Mouse (Mus musculus): Measurements from ENCODE around the gene Tomm20l. TPM values are rescaled to one million over a fixed set of nuclear protein-coding genes. Genes with fewer than 3 reads are reported as not detected.

Tomm20l gene
- total RNA-seq (2012; rRNA removed) (not detected in 2 replicates), polyA plus RNA-seq (2012; ENCODE audit: insufficient read depth in 1 of 2, insufficient read length in 2 of 2, low read depth in 1 of 2, low replicate concordance in 2 of 2, missing spikeins in 1 of 2) (under 1 TPM in 1 of 2 experiments, not detected in 1; 0.29 TPM)

DNA sequence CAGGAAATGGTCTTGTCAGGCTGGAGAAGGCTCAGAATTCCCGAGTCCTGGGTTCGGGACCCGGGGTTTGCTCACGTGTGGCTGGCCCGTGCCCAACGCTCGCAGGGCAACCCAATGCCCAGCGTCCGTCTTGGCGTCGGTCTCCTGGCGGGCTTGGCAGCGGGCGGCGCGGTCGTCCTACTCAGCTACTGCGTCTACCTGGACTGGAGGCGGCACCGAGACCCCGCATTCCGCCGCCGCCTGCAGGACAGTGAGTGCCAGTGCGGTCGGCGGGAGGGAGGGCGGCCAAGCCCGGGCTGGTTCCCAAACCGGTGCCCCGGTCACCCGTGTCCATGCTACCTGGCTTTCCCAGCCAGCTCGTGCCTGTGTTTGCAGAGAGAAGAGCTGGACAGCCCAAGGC is at the start of gene Tomm20l:
TSS of gene Tomm20l (plus strand) at position 98 of the 400 bp plus-strand sequence.
- Histone ChIP-seq H3K9me3 (replicated peaks; ENCODE audit: insufficient read depth, low read length) (no peaks in the 10 kb centered on the region), H3K79me2 (ENCODE audit: control insufficient read depth, insufficient read depth, low read length, poor library complexity) (no peaks in the 10 kb centered on the region), H3K27ac (ENCODE audit: control insufficient read depth, low read depth, low read length) (no peak within 1 kb of the TSS), H3K36me3 (ENCODE audit: control insufficient read depth in 1 of 2, insufficient read depth in 2 of 2, low read length in 2 of 2) (peaks cover 0 to 6% of the 10 kb centered on the region in 2 experiments; a peak in 2 of 4 replicates), H3K4me3 (ENCODE audit: control insufficient read depth in 1 of 2, insufficient read depth in 1 of 2, low read depth in 2 of 2, low read length in 2 of 2) (no peak within 1 kb of the TSS), H3K27me3 (ENCODE audit: control insufficient read depth in 1 of 2, insufficient read depth in 2 of 2, low read length in 2 of 2) (no peaks in the 10 kb centered on the region), H3K9ac (ENCODE audit: control insufficient read depth, low read depth, low read length, poor library complexity, severe bottlenecking) (no peak within 1 kb of the TSS), H3K4me1 (ENCODE audit: control insufficient read depth in 1 of 2, insufficient read depth in 2 of 2, low read length in 2 of 2) (peaks cover 7 to 15% of the 10 kb centered on the region in 2 experiments)
- TF ChIP-seq TAL1 (IDR thresholded peaks at IDR 0.05; ENCODE audit: low read length): no peak
- TF ChIP-seq RAD21 (IDR thresholded peaks at IDR 0.05; ENCODE audit: low read depth, low read length): no peak
- TF ChIP-seq NRF1 (IDR thresholded peaks at IDR 0.05; ENCODE audit: insufficient read depth, low read depth, low read length, poor library complexity, severe bottlenecking): no peak
- no peak for TF ChIP-seq CTCF (IDR thresholded peaks at IDR 0.05 in 2 of 3, conservative IDR thresholded peaks at IDR 0.05 in 1 of 3; ENCODE audit: control insufficient read depth in 1 of 3, insufficient read depth in 1 of 3, low read depth in 2 of 3, low read length in 3 of 3, poor library complexity in 1 of 3, severe bottlenecking in 1 of 3)
- no peak for TF ChIP-seq MEF2A (IDR thresholded peaks at IDR 0.05; ENCODE audit: extremely low read depth, insufficient replicate concordance, low read depth, low read length, poor library complexity, severe bottlenecking)
- TF ChIP-seq MYB (IDR thresholded peaks at IDR 0.05; ENCODE audit: low read depth, low read length): no peak
- TF ChIP-seq E2F4 (IDR thresholded peaks at IDR 0.05; ENCODE audit: borderline replicate concordance, low read depth, low read length): no peak
- TF ChIP-seq TCF12 (IDR thresholded peaks at IDR 0.05; ENCODE audit: low read depth, low read length): no peak
- no peak for TF ChIP-seq ZC3H11A (IDR thresholded peaks at IDR 0.05; ENCODE audit: low read depth, low read length)
- TF ChIP-seq MYC (IDR thresholded peaks at IDR 0.05; ENCODE audit: low read depth, low read length): no peak
- no peak for TF ChIP-seq POLR2AphosphoS5 (IDR thresholded peaks at IDR 0.05; ENCODE audit: borderline replicate concordance, low read depth, low read length)
- TF ChIP-seq MAFK (IDR thresholded peaks at IDR 0.05; ENCODE audit: borderline replicate concordance, low read depth, low read length): no peak
- TF ChIP-seq MAX (IDR thresholded peaks at IDR 0.05; ENCODE audit: low read length): no peak
- no peak for TF ChIP-seq SIN3A (IDR thresholded peaks at IDR 0.05; ENCODE audit: low read length)
- no peak for TF ChIP-seq CHD2 (IDR thresholded peaks at IDR 0.05; ENCODE audit: low read length)
- TF ChIP-seq POLR2A (IDR thresholded peaks at IDR 0.05; ENCODE audit: control insufficient read depth in 1 of 2, insufficient read depth in 1 of 2, low read depth in 1 of 2, low read length in 2 of 2, poor library complexity in 1 of 2): no peak
- TF ChIP-seq RCOR1 (IDR thresholded peaks at IDR 0.05; ENCODE audit: low read depth, low read length): no peak
- no peak for DNase-seq (ENCODE audit: low read depth, low spot score)

- Histone ChIP-seq H3K9ac (ENCODE audit: control insufficient read depth, low read depth, low read length, poor library complexity, severe bottlenecking) (no peak overlapping the region), H3K79me2 (ENCODE audit: control insufficient read depth, insufficient read depth, low read length, poor library complexity) (no peaks in the 10 kb centered on the region), H3K4me3 (ENCODE audit: control insufficient read depth in 1 of 2, insufficient read depth in 1 of 2, low read depth in 2 of 2, low read length in 2 of 2) (no peak overlapping the region), H3K4me1 (ENCODE audit: control insufficient read depth in 1 of 2, insufficient read depth in 2 of 2, low read length in 2 of 2) (no peaks in the 10 kb centered on the region), H3K27me3 (ENCODE audit: control insufficient read depth in 1 of 2, insufficient read depth in 2 of 2, low read length in 2 of 2) (no peaks in the 10 kb centered on the region), H3K27ac (ENCODE audit: control insufficient read depth, low read depth, low read length) (no peak overlapping the region), H3K9me3 (replicated peaks; ENCODE audit: insufficient read depth, low read length) (no peaks in the 10 kb centered on the region), H3K36me3 (ENCODE audit: control insufficient read depth in 1 of 2, insufficient read depth in 2 of 2, low read length in 2 of 2) (peaks cover 0 to 14% of the 10 kb centered on the region in 2 experiments; a peak in 2 of 4 replicates)
- DNase-seq (ENCODE audit: low read depth, low spot score): no peak
- no peak for TF ChIP-seq ZKSCAN1 (IDR thresholded peaks at IDR 0.05; ENCODE audit: low read depth, low read length)
These were observed 41.4 kb upstream of the Tomm20l start for GRCm38 (mm10) chr12:71069846-71070245.

Data from MEL (cell line).